Mouse (Mus musculus) intestine, embryonic 16.5 days (tissue): ENCODE measurements around the gene Lpcat1. TPM values are rescaled to one million over a fixed set of nuclear protein-coding genes. Genes with fewer than 3 reads are reported as not detected.
A peak's percentile ranks its signal among the peaks of the same experiment; 100 is the strongest.

Experiments
- ATAC-seq: fragments of 200-750 bp; cut with Nextera tagmentation; 2 replicates; pipeline ENCODE4 v1.8.0; 2017; ENCODE audit warnings: moderate TSS enrichment, moderate library complexity
- H3K27ac ChIP-seq: fragments of 300-500 bp; sonication (generic); 2 replicates; pipeline ENCODE4 v1.5.1; 2014; ENCODE audit warnings: mild to moderate bottlenecking, low read length
- H3K27me3 ChIP-seq: fragments of 300-500 bp; sonication (generic); replicated peaks from 2 replicates; pipeline ENCODE4 v1.6.1; 2014; ENCODE audit warnings: low read length, control low read depth, mixed read lengths; ENCODE audit not compliant: control insufficient read depth, insufficient read depth
- H3K36me3 ChIP-seq: fragments of 300-500 bp; sonication (generic); 2 replicates; pipeline ENCODE4 v1.6.1; 2014; ENCODE audit warnings: low read length, control low read depth; ENCODE audit not compliant: control insufficient read depth, insufficient read depth
- H3K4me1 ChIP-seq: fragments of 300-500 bp; sonication (generic); 2 replicates; pipeline ENCODE4 v1.6.1; 2014; ENCODE audit warnings: low read length, control low read depth, mixed read lengths; ENCODE audit not compliant: control insufficient read depth, insufficient read depth
- H3K4me2 ChIP-seq: fragments of 300-500 bp; sonication (generic); 2 replicates; pipeline ENCODE4 v1.6.1; 2014; ENCODE audit warnings: low read depth, low read length, control low read depth
- H3K4me3 ChIP-seq: fragments of 300-500 bp; sonication (generic); 2 replicates; pipeline ENCODE4 v1.5.1; 2014; ENCODE audit warnings: mild to moderate bottlenecking, low read length
- H3K9ac ChIP-seq: fragments of 300-500 bp; sonication (generic); 2 replicates; pipeline ENCODE4 v1.6.1; 2014; ENCODE audit warnings: low read depth, low read length
- H3K9me3 ChIP-seq: fragments of 300-500 bp; sonication (generic); 2 replicates; pipeline ENCODE4 v1.6.1; 2016; ENCODE audit warnings: low read length, control low read depth; ENCODE audit not compliant: control insufficient read depth
- WGBS: fragments of 180-500 bp; shearing (Covaris S2); extraction: QIAGEN DNeasy Blood & Tissue Kit; methylation state at CpG from one replicate; pipeline ENCODE4 v1.1.7; 2014; 5-methylcytosine and 5-hydroxymethylcytosine counted together
- polyA plus RNA-seq: library from polyadenylated mRNA; unstranded; fragments of >200 nt; fragmentation: Nextera tagmentation; extraction: Ambion mirVana; gene quantifications from 2 replicates; pipeline ENCODE4 v1.2.1, GENCODE M21; 2015

Lpcat1 gene
- polyA plus RNA-seq: 13.2 and 15.5 TPM in 2 replicates

DNA sequence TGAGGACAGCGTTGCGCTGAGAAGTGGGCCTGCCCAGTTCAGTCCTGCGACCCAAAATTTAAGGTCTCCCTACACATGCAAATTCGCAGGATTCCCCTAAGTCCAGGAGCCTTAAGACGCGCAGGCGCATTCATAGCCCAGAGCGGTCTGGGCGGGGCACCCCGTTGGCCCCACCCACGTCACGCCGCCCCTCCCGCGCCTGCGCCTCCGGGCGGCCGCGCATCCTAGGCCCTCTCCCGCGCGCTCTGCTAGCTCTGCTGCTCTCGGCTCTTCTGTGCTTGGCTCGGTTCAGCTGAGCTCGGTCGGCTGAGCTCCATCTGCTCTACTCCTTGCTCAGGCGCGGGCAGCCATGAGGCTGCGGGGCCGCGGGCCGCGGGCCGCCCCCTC lies at the start of gene Lpcat1:
Gene Lpcat1, plus strand, starts transcription at position 164 of the 387 bp plus-strand sequence.
- H3K4me1 ChIP-seq: peaks cover 14% of the 10 kb centered on the region
- WGBS: under 1% methylated on average over 35 of the region's 35 CpGs

DNA sequence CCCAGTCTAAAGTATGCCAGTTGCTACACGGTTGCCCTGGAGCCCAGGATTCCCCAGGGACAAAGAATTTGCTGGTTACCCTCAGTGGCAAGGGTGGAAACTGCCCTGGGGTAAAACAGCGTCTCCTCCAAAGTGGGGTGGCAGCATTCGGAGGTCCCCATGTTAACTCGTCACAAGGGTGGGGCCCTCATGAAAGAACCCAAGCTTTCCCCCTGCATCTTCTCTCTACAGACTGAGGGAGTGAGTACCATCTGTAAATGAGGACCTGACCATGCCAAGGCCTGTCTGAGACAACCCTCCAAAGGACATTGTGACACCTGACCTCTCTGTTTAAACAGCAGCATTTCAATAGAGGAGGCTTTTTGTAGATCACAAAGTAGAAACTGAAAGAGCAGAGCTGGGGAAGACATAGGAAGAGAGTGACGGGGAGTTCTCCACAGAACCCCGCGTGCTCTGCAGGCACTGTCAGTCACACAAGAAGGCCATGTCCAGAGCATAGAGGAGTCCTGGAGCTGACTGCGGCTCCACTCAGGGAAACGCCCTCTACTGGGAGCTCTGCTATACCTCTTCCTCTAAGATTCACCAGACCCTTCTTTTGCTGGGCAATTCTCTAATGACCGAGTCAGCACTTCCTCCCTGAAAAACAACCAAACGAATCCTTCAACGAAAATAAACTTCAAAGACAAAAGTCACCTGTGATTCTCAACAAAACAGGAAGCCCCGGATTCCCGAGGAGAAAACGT lies 49.3 kb upstream of the Lpcat1 start:
- Histone ChIP-seq H3K4me3 (no peak overlapping the region), H3K27me3 (no peaks in the 10 kb centered on the region), H3K9ac (no peak overlapping the region), H3K9me3 (no peaks in the 10 kb centered on the region), H3K27ac (no peak overlapping the region), H3K4me1 (no peaks in the 10 kb centered on the region), H3K36me3 (no peaks in the 10 kb centered on the region), H3K4me2 (no peak overlapping the region)
- ATAC-seq: no peak
- 37% methylated on average over 15 of the region's 15 CpGs for WGBS

More for the DNA sequence above, at the start of gene Lpcat1:
- no peaks in the 10 kb centered on the region for H3K9me3 ChIP-seq
- peak within 1 kb of the TSS; percentile 92 for H3K27ac ChIP-seq
- H3K4me3 ChIP-seq: peak within 1 kb of the TSS; percentile 89
- peak within 1 kb of the TSS; percentile 92 for H3K9ac ChIP-seq
- no peaks in the 10 kb centered on the region for H3K27me3 ChIP-seq
- no peaks in the 10 kb centered on the region for H3K36me3 ChIP-seq
- peak; percentile 97 for ATAC-seq
- H3K4me2 ChIP-seq: peak within 1 kb of the TSS; percentile 95

DNA sequence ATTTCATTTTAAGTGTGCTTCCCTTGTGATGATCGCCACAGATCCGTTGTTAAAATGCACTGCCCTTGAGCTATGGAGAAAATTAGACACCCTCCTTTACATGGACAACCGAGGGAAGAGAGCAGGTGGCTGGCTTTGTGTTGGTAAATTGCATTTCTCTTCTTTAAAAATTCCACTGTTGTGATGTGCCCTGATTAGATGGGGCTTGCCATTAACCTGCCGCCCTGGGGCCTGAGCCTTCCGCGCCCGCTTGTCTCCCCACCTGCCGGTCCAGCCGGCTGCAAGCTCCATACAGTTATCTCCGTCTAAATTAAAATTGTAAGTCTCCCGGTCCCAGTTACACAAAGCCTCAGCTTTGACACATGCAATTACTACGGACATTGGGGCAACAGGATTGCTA lies 48.7 kb upstream of the Lpcat1 start:
- Histone ChIP-seq H3K4me3 (no peak overlapping the region), H3K9ac (no peak overlapping the region), H3K9me3 (no peaks in the 10 kb centered on the region), H3K27me3 (no peaks in the 10 kb centered on the region), H3K27ac (no peak overlapping the region), H3K4me1 (no peaks in the 10 kb centered on the region), H3K36me3 (no peaks in the 10 kb centered on the region), H3K4me2 (no peak overlapping the region)
- ATAC-seq: no peak
- 70% methylated on average over 12 of the region's 12 CpGs for WGBS

DNA sequence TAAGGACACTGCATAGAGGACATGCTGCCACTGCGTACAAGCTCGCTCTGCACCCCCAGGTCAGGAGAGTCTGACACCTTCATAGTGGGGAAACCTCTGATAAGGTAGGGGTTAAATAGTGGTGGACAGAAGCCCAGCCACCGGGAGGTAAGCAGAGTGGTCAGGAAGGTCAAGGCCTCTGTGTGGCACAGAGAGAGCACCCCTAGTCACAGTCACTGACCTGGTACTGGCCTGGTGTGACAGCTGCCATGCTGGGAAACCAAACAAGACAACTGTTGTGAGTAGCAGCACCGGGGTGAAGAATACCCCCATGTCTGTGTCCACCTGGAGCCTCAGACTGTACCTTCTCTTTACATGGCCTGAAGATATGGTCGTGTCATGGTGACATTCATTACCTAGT lies 47.8 kb upstream of the Lpcat1 start:
- no peaks in the 10 kb centered on the region for H3K27me3 ChIP-seq
- no peaks in the 10 kb centered on the region for H3K4me1 ChIP-seq
- H3K9ac ChIP-seq: no peak overlapping the region
- H3K9me3 ChIP-seq: no peaks in the 10 kb centered on the region
- no peak for ATAC-seq
- H3K36me3 ChIP-seq: no peaks in the 10 kb centered on the region
- no peak overlapping the region for H3K4me3 ChIP-seq
- WGBS: 68% methylated on average over 5 of the region's 5 CpGs
- no peak overlapping the region for H3K4me2 ChIP-seq
- no peak overlapping the region for H3K27ac ChIP-seq

DNA sequence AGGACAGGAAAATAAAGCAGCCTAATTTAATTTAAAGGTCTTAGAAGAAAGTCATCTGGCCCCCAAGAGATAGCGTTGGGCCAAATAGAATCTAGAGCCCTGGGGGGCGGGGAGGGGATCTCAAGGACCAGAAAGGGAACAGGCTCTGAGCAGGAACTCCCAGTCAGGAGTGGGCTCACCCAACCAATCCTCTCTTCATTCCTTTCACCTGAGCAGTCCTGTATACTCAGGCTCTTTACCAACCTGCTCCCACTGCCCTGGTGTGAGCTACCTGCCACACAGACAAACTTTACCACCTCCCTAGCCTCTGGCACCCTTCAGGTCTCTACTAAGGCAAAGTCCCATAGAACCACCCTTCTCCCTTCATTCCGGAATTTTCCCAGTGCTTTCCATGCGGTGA lies 44.0 kb upstream of the Lpcat1 start:
- H3K9ac ChIP-seq: no peak overlapping the region
- no peak overlapping the region for H3K27ac ChIP-seq

DNA sequence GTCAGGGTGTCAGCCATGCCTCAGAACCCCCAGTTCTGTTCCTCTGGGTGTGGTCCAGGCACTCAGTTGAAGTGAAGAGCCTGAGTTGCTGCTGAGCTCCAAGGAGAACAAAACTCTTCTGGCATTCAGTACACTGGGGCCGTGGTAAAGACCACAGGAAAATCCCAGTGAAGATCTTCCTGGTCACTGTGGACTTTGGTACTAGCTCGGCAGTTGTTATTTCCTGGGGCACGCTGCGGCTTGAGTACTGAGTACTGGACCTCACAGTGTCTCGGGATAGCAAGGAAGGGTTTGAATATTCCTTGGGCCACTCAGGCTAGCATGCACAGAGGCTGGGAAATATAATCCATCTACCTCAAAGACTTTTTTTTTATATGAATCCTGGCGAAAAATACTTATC lies 42.0 kb upstream of the Lpcat1 start:
- H3K9me3 ChIP-seq: no peaks in the 10 kb centered on the region
- peak; percentile 86 for ATAC-seq

More for the DNA sequence above, 44.0 kb upstream of the Lpcat1 start:
- 0 out of 2 replicates have a peak, but pooled peaks cover 3% of the 10 kb centered on the region for H3K4me1 ChIP-seq
- H3K9me3 ChIP-seq: no peaks in the 10 kb centered on the region
- H3K4me3 ChIP-seq: no peak overlapping the region
- no peak overlapping the region for H3K4me2 ChIP-seq
- H3K27me3 ChIP-seq: no peaks in the 10 kb centered on the region
- 73% methylated on average over 4 of the region's 4 CpGs for WGBS
- ATAC-seq: no peak
- no peaks in the 10 kb centered on the region for H3K36me3 ChIP-seq

DNA sequence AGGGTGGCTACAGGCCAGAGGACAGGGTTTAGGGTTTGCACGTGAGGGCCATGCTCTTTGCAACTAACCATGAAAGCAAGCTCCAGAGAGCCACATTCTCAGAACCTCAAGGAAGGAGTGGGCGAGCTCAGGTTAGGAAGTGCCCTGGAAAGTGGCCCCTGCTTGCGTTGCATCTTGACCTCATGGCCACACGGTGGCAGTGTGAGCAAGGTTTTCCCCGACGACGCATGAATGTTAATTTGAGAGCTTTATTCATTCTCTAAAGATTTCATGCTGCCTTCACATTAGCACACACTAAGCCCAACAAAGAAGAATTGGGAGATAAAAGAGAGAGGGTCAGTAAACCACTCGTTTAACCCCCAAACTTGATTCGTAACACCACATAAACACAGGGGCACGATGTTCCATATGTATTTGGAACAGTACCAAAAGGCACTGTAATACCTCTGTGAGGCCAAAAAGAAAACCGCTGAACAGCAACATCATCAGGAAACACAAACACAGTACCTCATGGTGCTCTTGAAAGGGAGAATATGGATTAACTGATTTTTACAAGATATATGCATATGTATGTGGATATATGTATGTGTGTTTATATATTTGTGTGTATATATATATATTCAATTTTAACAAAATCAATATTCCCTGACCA lies 41.0 kb upstream of the Lpcat1 start:
- Histone ChIP-seq H3K27ac (no peak overlapping the region), H3K4me1 (0 out of 2 replicates have a peak, but pooled peaks cover 3% of the 10 kb centered on the region), H3K4me3 (no peak overlapping the region), H3K9me3 (no peaks in the 10 kb centered on the region), H3K36me3 (no peaks in the 10 kb centered on the region), H3K4me2 (0 out of 2 replicates have a peak overlapping the region, but pooled peaks have one; percentile 22), H3K9ac (no peak overlapping the region), H3K27me3 (no peaks in the 10 kb centered on the region)
- 11% methylated on average over 11 of the region's 11 CpGs for WGBS
- ATAC-seq: peak; percentile 54

More for the DNA sequence above, 42.0 kb upstream of the Lpcat1 start:
- Histone ChIP-seq H3K4me1 (0 out of 2 replicates have a peak, but pooled peaks cover 3% of the 10 kb centered on the region), H3K36me3 (no peaks in the 10 kb centered on the region), H3K27ac (no peak overlapping the region), H3K9ac (no peak overlapping the region), H3K27me3 (no peaks in the 10 kb centered on the region), H3K4me3 (no peak overlapping the region), H3K4me2 (no peak overlapping the region)
- WGBS: 48% methylated on average over 6 of the region's 6 CpGs

DNA sequence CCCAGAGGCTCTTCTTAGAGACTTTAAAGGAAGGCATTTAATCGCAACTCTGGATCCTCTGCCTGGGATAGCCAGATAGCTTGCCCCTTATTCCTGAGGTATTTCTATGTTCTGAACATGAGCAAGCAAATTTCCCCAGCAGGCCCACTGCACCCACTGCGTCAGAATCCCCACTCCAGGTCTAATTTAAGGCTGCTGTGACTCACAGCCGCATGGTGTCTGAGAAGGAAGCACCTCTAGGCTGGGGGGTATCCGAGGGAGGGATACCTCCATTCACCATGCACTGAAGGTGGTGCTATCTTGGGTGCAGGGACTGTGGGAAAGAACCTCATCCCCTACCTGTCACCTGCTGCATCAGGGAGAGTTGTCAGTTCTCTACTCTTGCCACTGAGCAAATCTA lies 40.4 kb upstream of the Lpcat1 start:
- no peak overlapping the region for H3K4me2 ChIP-seq
- no peaks in the 10 kb centered on the region for H3K9me3 ChIP-seq
- no peak overlapping the region for H3K9ac ChIP-seq
- no peaks in the 10 kb centered on the region for H3K36me3 ChIP-seq
- no peak overlapping the region for H3K4me3 ChIP-seq
- H3K4me1 ChIP-seq: 0 out of 2 replicates have a peak, but pooled peaks cover 3% of the 10 kb centered on the region
- no peak overlapping the region for H3K27ac ChIP-seq
- no peak for ATAC-seq
- 82% methylated on average over 4 of the region's 4 CpGs for WGBS
- no peaks in the 10 kb centered on the region for H3K27me3 ChIP-seq

DNA sequence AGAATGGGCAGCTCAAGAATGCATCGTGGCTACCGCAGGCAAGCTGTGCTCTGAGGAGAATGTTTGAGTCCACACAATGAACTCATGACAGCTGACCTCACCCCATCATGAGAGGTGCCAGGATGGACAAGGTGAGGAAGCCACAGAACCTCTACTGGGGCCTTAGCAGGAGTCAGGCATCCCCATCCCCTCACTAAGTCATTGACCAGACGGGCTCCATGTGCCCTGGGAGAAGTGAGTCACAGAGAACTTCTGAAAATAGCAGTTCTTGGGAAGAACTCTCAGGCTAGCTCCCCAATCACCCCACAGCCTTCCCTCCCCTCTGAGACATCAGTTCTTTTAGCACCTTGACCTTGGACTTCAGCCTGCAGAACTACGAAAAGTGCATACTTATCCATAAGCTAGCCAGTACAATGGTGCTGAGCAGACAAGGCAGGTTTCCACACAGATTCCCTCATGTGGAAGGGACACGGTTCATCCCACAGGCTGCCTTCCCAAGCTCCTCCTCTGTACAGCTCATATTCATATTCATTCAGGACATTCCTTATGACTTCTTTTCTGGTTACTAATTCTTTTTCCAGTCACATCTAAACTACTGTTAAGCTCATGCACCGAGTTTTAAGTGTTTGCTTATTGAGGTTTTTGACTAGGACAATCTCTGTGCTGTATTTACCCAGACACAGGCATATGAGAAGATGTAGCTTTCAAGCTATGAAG lies 37.2 kb upstream of the Lpcat1 start:
- no peak overlapping the region for H3K4me3 ChIP-seq
- H3K9me3 ChIP-seq: no peaks in the 10 kb centered on the region
- H3K27ac ChIP-seq: no peak overlapping the region
- no peak overlapping the region for H3K4me2 ChIP-seq
- H3K36me3 ChIP-seq: no peaks in the 10 kb centered on the region
- WGBS: 73% methylated on average over 6 of the region's 6 CpGs
- no peak overlapping the region for H3K9ac ChIP-seq
- H3K4me1 ChIP-seq: 0 out of 2 replicates have a peak, but pooled peaks cover 3% of the 10 kb centered on the region
- H3K27me3 ChIP-seq: no peaks in the 10 kb centered on the region
- ATAC-seq: no peak
